Mouse (Mus musculus): ENCODE measurements around the gene Eif3k.
"Not testable (repeated sequence)": the region's sequence is repeated elsewhere in the genome, so short reads cannot be mapped to it uniquely, and the experiment has no call there.

The Eif3k gene

DNA sequence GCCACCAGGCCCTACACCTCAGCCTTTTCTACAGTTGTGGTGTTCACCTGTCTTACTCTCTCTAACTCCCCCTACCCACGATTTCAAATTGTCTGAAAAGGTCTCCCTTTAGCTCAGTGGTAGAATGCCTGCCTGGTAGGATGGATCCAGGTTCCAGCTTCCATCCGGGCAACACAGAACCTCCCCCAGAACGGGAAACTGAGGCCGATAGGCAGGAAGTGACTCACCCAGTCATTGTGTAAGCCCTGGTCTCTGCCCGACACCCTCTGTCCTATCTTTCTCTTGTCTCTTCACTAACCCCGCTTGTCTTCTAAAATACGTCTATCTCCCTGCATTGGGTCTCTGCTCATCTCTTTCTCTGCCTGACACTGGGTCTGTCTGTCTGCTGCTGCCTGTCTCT lies 3.5 kb upstream of the Eif3k start:
- DNase-seq (ENCODE audit: low read depth), result no peak

DNA sequence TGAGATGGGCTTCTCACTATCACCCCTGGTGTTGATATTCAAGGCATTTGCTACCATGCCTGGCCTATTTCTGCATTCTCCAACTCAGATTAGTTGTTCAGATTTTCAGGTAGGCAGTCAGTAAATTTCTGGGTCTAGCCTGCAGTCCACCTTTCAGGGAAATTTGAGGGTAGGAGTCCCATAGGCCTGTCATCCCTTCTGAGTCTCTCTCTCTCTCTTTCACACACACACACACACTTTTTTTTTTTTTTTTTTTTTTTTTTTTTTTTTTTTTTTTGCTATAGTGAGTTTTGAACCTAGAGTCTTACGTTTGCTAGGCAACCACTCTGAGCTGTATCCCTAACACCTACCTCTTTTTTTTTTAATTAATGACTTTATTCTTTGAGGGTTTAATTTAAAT lies 2.8 kb upstream of the Eif3k start:
- DNase-seq (ENCODE audit: low read depth), result no peak

- no peak for DNase-seq (ENCODE audit: low read depth)
Measured at GRCm38 (mm10) chr7:28983849-28984248, 2.2 kb upstream of the Eif3k start.

- DNase-seq (ENCODE audit: low read depth), result no peak
Measured at GRCm38 (mm10) chr7:28983141-28983564, 1.5 kb upstream of the Eif3k start.

DNA sequence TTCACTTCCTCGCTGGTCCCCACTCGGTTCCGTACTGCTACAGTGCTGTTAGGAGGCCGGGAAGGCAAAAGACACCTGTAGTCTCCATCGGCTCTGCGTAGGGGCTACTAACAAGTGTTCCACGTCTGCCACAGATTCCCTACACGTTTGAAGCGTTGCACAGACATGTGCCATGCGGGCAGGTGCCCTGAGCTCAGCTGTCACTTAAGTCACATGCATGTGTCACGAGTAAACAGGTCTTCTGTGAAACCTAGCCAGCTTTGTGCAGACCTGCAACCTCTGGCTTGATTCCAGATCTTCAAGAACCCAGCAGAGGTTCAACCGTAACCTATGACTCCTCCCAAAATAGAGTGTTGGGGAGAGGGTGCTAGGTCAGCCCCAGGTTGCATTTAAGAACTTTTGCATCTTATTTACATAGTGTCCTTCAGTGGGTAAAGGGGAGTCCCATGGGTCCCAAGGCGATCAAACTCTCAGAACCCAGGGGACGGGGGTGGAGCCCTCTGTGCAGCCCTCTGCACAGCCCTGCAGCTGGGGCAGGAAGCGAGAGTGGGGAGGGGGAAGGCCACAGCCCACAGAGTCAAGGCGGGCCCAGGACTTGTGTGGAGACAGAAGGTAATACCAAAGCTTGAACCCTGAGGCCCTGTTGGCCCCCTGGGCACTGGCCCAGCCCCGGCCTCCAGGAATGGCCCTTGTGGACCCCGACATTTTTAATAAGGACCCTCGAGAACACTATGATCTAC lies 780 bp upstream of the Eif3k start:
- no peak for DNase-seq (ENCODE audit: low read depth)

DNA sequence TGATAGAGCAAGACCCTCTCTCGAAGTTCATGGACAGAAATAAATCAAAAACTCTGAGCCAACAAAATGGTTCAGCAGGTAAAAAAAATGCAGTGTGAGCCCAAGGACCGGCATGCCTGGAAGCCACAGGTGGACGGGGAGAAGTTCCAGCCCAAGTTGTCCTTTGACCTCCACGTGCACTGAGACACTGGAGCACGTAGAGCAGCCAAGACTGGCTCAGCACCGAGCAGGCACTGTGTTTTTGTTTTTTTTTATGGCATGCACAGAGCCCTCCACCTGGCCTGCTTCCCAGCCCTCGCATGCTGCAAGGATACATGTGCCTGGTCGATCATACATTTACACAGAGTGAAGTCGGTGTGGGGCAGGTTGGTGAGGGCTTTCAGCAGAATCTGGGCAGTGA lies 4.1 kb downstream of the Eif3k start:
- DNase-seq (ENCODE audit: low read depth), result no peak

GRCm38 (mm10) chr7:28973025-28973424 lies 8.6 kb downstream of the Eif3k start:
- DNase-seq (ENCODE audit: low read depth), result no peak

GRCm38 (mm10) chr7:28972542-28972985 lies 9.1 kb downstream of the Eif3k start:
- no peak for DNase-seq (ENCODE audit: low read depth)

GRCm38 (mm10) chr7:28971770-28972269 lies 9.8 kb downstream of the Eif3k start:
- no peak for DNase-seq (ENCODE audit: low read depth)

- DNase-seq (ENCODE audit: low read depth), result no peak
Measured at GRCm38 (mm10) chr7:28971029-28971428, 10.6 kb downstream of the Eif3k start.

DNA sequence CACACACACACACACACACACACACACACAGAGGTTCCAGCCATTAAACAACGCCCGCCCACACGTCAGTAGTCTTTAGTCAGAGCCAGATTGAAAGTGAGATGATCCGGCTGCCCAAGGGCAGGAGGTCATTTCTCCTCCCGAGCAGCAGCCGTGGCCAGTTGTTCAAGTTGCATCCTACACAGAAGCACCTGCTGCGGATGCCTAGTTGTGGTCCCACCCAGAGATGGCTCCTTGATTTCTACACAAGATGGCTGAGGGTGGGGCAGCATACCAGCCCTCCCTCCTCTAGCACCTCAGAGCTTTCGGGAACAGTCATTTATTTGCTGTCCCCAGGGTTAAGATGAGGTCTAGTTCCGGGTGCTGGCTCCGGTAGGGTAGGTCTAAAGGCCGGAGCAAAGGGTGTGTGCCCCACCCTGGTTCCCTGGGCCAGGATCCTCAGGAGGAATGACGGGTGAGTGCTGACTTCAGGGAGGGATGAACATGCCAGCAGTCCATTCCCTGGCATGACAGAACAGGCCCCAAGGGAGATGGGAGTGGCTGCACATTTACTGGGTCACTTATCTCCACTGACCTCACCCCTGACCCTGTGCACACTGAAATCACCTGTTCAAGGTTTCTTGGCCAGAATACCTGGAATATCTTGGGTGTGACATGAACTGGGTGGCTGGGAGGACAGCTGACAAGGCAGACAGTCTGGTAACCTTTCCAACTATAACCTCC lies 11.8 kb downstream of the Eif3k start:
- DNase-seq (ENCODE audit: low read depth), result no peak

- no peak for DNase-seq (ENCODE audit: low read depth)
Measured at GRCm38 (mm10) chr7:28969271-28969670, 12.4 kb downstream of the Eif3k start.

DNA sequence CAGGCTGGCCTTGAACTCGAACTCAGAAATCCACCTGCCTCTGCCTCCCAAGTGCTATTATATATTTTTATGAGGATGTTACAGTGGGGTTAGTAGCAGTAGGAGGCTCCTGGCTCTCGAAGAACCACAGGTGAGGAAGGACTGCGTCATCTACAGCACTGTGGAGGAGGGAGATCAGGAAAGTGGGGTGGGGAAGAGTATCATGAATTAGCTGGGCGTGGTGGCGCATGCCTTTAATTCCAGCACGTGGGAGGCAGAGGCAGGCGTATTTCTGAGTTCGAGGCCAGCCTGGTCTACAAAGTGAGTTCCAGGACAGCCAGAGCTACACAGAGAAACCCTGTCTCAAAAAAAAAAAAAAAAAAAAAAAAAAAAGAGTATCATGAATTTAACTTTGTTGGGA lies 13.5 kb downstream of the Eif3k start:
- DNase-seq (ENCODE audit: low read depth), result not testable (repeated sequence)

DNA sequence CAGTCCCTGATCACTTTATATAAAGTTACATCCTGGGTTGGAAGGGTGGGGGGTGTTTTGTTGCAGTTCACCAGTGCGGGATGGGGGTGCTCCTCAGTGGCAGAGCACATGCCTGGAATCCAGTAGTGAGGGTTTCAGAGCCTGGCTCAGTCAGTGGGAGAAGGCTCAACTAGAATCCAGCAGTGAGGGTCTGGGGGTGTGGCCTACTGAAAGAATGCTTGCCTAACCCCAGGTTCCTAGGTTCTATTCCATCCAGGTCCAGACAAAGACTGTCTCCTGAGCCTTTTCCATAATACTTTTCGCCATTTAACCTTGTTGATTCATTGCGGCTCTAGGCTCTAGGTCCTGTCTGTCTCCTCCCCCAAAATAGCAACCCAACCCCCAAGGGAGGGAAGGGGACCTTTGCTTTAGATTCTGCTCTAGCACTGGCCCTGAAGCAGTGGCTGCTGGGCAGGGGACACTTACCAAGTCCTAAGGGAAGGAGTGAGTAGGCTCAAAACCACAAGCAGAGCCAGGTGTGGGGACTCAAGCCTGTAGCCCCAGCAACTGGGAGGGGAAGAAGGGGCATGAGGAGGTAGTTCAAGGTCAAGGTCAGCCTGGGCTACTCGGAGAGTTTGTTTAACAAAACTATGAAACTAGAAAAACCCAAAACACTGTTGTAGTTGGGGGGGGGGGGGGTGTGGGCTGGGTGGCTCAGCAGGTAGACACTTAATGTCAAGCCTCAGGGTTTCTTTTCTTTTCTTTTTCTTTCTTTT lies 14.7 kb downstream of the Eif3k start:
- DNase-seq (ENCODE audit: low read depth), result no peak

DNA sequence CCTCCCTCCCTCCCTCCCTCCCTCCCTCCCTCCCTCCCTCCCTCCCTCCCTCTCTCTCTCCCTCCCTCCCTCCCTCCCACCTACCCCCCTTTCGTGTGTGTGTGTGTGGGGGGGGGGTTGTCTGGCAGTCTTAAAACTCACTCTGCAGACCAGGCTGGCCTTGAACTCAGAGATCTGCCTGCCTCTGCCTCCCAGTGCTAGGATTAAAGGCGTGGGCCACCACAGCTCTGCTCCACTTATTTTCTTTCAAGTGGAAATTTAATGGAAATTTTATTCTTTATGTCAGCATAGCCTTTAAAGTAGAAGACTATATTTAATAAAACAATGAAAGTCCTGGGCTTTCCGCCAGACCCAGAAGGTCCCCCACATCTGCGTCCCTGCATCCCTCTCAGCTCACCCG lies 15.5 kb downstream of the Eif3k start:
- no peak for DNase-seq (ENCODE audit: low read depth)

DNA sequence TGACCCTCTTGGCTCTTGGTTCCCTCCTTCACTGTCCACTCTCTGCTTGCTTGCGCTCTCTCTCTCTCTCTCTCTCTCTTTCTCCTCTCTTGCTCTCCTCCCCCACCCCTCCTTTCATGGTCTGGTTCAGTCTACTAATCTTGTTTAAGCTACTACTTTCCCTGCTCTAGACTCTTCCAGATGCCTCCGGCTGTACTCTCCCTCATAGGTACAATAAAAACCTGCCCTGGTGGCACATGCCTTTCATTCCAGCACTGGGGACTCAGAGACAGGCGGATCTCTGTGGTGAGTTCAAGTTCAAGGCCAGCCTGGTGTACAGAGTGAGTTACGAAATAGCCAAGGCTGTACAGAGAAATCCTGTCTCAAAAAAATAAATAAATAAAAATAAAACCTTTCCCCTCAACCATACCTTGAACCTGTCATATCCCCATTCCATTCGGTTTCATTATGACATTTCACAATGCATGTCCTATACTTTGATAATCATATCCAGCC lies 16.3 kb downstream of the Eif3k start:
- DNase-seq (ENCODE audit: low read depth), result no peak

- DNase-seq (ENCODE audit: low read depth), result no peak
Measured at GRCm38 (mm10) chr7:28963399-28963923, 18.2 kb downstream of the Eif3k start.

DNA sequence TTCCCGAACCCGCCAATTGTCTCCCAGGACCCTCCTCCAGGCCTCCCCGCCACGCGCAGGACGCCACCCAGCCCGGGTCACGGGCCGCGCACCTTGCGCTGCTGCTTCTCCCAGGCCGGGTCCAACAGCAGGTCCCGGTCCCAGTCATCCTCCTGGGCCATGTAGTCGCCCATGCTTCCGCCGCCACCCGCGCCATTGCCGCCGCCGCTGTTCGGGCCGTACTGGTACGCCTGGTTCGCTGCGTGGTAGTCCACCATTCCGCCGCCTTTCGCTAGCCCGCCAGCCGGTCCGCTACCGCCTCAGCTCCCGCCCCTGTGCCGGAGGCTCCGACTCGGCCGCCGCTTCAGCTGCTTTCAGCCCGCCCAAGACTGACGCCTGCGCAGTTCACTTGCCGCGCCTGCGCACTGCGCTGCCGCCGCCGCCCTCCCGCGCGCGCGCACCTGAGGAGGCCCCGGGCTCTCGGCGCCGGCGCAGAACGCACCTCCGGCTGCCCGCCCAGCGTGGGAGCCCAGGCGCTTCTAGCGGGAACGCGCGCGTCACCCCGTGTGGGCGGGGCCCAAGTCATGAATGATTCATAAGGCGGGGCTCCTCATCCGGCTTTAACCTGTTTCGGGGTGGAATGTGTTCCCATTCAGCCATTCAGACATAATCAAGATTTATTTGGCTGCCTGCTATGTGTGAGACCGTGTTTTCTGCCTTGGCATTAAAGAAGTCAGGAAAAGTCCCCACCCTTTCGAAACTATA lies 19.6 kb downstream of the Eif3k start, which contains the start of gene Actn4:
Actn4 (minus strand) TSS at position 414 of the 744 bp plus-strand sequence.
- DNase-seq (ENCODE audit: low read depth), result peak; percentile 98

DNA sequence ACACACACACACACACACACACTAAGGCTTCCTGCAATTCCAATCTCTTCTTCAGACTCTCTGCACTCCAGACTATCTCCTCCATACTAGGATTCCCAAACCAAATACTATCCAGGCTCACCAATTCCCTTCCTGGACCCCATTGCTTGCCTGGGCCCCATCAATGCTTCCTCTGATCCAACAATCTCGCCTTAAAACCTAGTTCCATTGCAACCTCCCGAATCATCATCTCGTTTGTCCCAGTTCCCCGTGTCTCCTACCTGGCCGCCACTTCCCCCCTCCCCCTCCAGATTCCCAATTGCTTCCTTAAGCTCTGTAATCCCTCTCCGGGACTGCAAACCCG lies 20.1 kb downstream of the Eif3k start:
- no peak for DNase-seq (ENCODE audit: low read depth)

GRCm38 (mm10) chr7:28960354-28961046 lies 21.2 kb downstream of the Eif3k start:
- DNase-seq (ENCODE audit: low read depth), result no peak

DNA sequence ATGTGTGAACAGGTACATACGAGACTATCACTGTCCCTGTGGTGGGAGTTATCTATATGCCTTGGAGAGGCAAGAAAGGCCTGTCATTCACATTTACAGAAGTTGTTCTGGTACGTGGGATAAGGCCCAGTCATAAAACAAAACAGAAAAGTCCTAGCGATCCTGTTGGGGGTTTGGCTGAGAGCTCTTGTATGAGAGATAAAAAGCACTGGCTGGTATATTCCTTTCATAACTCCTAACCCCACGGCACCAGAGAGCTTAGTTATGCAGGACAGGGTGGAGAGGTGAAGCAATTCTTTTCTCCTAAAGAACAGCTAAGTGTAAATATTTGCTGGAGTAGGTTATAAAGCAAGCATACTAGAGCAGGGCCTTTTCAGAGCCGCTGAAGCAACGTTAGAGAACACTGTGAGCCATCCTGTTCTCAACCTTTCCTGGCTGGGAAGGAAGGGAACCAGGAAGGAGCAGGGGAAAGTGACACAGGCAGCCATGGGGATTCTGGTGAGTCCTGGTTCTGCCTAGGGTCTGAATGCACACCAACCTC lies 22.1 kb downstream of the Eif3k start:
- no peak for DNase-seq (ENCODE audit: low read depth)
